Mouse (Mus musculus) heart, adult 2 months (tissue): ENCODE measurements around the gene Cmtm8. TPM values are rescaled to one million over a fixed set of nuclear protein-coding genes. Genes with fewer than 3 reads are reported as not detected.

ENCODE experiments used
- DNase-seq, 2 experiments: peaks; one replicate each; pipeline ENCODE4 v3.0.0; 2021
- H3K27ac ChIP-seq: fragments of 200-600 bp; 2 replicates; pipeline ENCODE4 v1.8.1; 2022
- H3K27me3 ChIP-seq: fragments of 200-500 bp; 2 replicates; pipeline ENCODE4 v1.6.1; 2012; ENCODE audit warnings: mild to moderate bottlenecking, low read length, inconsistent platforms, mixed read lengths; ENCODE audit not compliant: control insufficient read depth, insufficient read depth
- H3K36me3 ChIP-seq: fragments of 200-500 bp; 2 replicates; pipeline ENCODE4 v1.6.1; 2012; ENCODE audit warnings: low read length, inconsistent platforms; ENCODE audit not compliant: control insufficient read depth, insufficient read depth
- H3K4me1 ChIP-seq: fragments of 200-500 bp; 2 replicates; pipeline ENCODE4 v1.6.1; 2011; ENCODE audit warnings: low read length; ENCODE audit not compliant: control insufficient read depth, insufficient read depth
- H3K4me3 ChIP-seq: fragments of 200-600 bp; 2 replicates; pipeline ENCODE4 v1.8.1; 2022
- H3K79me2 ChIP-seq: fragments of 200-500 bp; replicated peaks from 2 replicates; pipeline ENCODE4 v1.6.1; 2012; ENCODE audit warnings: mild to moderate bottlenecking, inconsistent platforms, low read length, moderate library complexity, mixed read lengths; ENCODE audit not compliant: control insufficient read depth, insufficient read depth
- H3K9ac ChIP-seq: fragments of 200-500 bp; 2 replicates; pipeline ENCODE4 v1.6.1; 2012; ENCODE audit warnings: low read depth, mild to moderate bottlenecking, control low read depth, inconsistent platforms, low read length, mixed read lengths
- CTCF ChIP-seq: fragments of 200-600 bp; IDR thresholded peaks from 2 replicates; pipeline ENCODE4 v1.8.1; 2022; ENCODE audit warnings: antibody characterized with exemption, mild to moderate bottlenecking, moderate library complexity
- EP300 ChIP-seq: fragments of 200-500 bp; IDR thresholded peaks from 2 replicates; pipeline ENCODE4 v1.6.1; 2011; ENCODE audit warnings: low read depth, low read length, control low read depth; ENCODE audit not compliant: insufficient read depth
- POLR2A ChIP-seq: fragments of 200-500 bp; IDR thresholded peaks from 2 replicates; pipeline ENCODE4 v1.6.1; 2011; ENCODE audit warnings: mild to moderate bottlenecking, low read depth, low read length, control low read depth; ENCODE audit not compliant: insufficient read depth
- WGBS: fragments of 180-500 bp; shearing (Covaris S2); methylation state at CpG from one replicate; pipeline ENCODE4 v1.1.7; 2018; 5-methylcytosine and 5-hydroxymethylcytosine counted together
- intact Hi-C: fragments of 180-260 bp; cut with DNase I; formaldehyde crosslinking; loops from one replicate; pipeline ENCODE4 v1.15.1; 2025
- polyA plus RNA-seq: library from polyadenylated mRNA; depleted of rRNA; stranded (reverse); fragments of >200 nt; gene quantifications from 2 replicates; pipeline ENCODE4 v1.2.3, GENCODE M21; 2012
- total RNA-seq, 2 experiments: library from RNA; stranded (reverse); gene quantifications; 2 replicates each; pipeline ENCODE4 v1.2.3; 2021

The Cmtm8 gene
- total and polyA plus RNA-seq, 3 experiments = 11.5 to 28.7 (median 11.9) TPM

GRCm38 (mm10) chr9:114767030-114767429, 76.9 kb downstream of the Cmtm8 start:
- intact Hi-C loops = no loop called here
- no peaks in the 10 kb centered on the region for H3K79me2 ChIP-seq
- H3K9ac ChIP-seq = no peak overlapping the region
- no peak overlapping the region for H3K4me3 ChIP-seq
- no peaks in the 10 kb centered on the region for H3K36me3 ChIP-seq
- TF ChIP-seq POLR2A = no peak
- TF ChIP-seq CTCF = no peak
- TF ChIP-seq EP300 = no peak
- H3K4me1 ChIP-seq = no peaks in the 10 kb centered on the region
- H3K27me3 ChIP-seq = no peaks in the 10 kb centered on the region
- WGBS = 78% methylated on average over 13 of the region's 13 CpGs
- no peak overlapping the region for H3K27ac ChIP-seq
- no peak for DNase-seq

GRCm38 (mm10) chr9:114763341-114763740, 80.6 kb downstream of the Cmtm8 start:
- DNase-seq = peak in 1 of 2 experiments; percentile 23
- WGBS = 61% methylated on average over 13 of the region's 13 CpGs
- no peaks in the 10 kb centered on the region for H3K4me1 ChIP-seq
- no peaks in the 10 kb centered on the region for H3K27me3 ChIP-seq
- H3K4me3 ChIP-seq = no peak overlapping the region
- H3K36me3 ChIP-seq = no peaks in the 10 kb centered on the region
- H3K27ac ChIP-seq = no peak overlapping the region
- H3K9ac ChIP-seq = no peak overlapping the region
- TF ChIP-seq POLR2A (no peak), CTCF (peak; percentile 65)
- no peaks in the 10 kb centered on the region for H3K79me2 ChIP-seq
- intact Hi-C loops = no loop called here

- no peaks in the 10 kb centered on the region for H3K4me1 ChIP-seq
- intact Hi-C loops = no loop called here
These were observed 82.1 kb downstream of the Cmtm8 start for GRCm38 (mm10) chr9:114761848-114762247.

GRCm38 (mm10) chr9:114760353-114760752, 83.6 kb downstream of the Cmtm8 start:
- 85% methylated on average over 5 of the region's 5 CpGs for WGBS
- no peak for TF ChIP-seq EP300
- no peak for TF ChIP-seq POLR2A
- TF ChIP-seq CTCF = no peak
- intact Hi-C loops = no loop called here
- H3K4me3 ChIP-seq = no peak overlapping the region
- no peaks in the 10 kb centered on the region for H3K36me3 ChIP-seq
- DNase-seq = no peak
- no peaks in the 10 kb centered on the region for H3K4me1 ChIP-seq
- H3K9ac ChIP-seq = no peak overlapping the region
- no peaks in the 10 kb centered on the region for H3K27me3 ChIP-seq
- no peak overlapping the region for H3K27ac ChIP-seq
- no peaks in the 10 kb centered on the region for H3K79me2 ChIP-seq

More at GRCm38 (mm10) chr9:114761848-114762247, 82.1 kb downstream of the Cmtm8 start:
- H3K27ac ChIP-seq = no peak overlapping the region
- H3K27me3 ChIP-seq = no peaks in the 10 kb centered on the region
- no peak for TF ChIP-seq CTCF
- no peak for TF ChIP-seq POLR2A
- TF ChIP-seq EP300 = no peak
- no peaks in the 10 kb centered on the region for H3K79me2 ChIP-seq
- no peaks in the 10 kb centered on the region for H3K36me3 ChIP-seq
- H3K4me3 ChIP-seq = no peak overlapping the region
- no peak overlapping the region for H3K9ac ChIP-seq
- no peak for DNase-seq
- WGBS = 83% methylated on average over 11 of the region's 11 CpGs

DNA sequence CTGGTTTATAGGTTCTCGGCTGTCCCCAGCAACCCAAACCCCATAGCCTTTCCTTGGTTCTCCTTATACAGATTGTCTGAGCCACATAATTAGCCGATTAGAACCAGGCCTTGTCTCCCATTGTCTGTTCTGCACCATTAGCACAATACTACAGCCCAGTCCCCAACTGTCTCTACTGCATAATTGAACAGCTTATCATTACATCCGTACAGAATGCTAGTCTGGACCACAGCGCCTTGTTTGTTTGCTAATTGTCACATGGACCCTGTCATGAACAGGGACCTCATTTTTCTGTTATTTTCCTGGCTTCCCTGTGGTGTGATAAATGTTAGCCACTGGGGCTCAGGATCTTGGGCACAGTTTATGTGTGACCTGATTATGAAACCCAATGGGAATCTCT, 84.1 kb downstream of the Cmtm8 start:
- no peak overlapping the region for H3K27ac ChIP-seq
- no peak for TF ChIP-seq POLR2A
- TF ChIP-seq CTCF = no peak
- TF ChIP-seq EP300 = no peak
- H3K9ac ChIP-seq = no peak overlapping the region
- intact Hi-C loops = no loop called here
- H3K79me2 ChIP-seq = no peaks in the 10 kb centered on the region
- 88% methylated on average over 4 of the region's 4 CpGs for WGBS
- H3K4me3 ChIP-seq = no peak overlapping the region
- no peak for DNase-seq
- H3K36me3 ChIP-seq = no peaks in the 10 kb centered on the region
- H3K4me1 ChIP-seq = no peaks in the 10 kb centered on the region
- H3K27me3 ChIP-seq = no peaks in the 10 kb centered on the region

GRCm38 (mm10) chr9:114758801-114759200, 85.2 kb downstream of the Cmtm8 start:
- H3K36me3 ChIP-seq = no peaks in the 10 kb centered on the region
- no peaks in the 10 kb centered on the region for H3K79me2 ChIP-seq
- H3K27ac ChIP-seq = no peak overlapping the region
- DNase-seq = no peak
- no peak overlapping the region for H3K9ac ChIP-seq
- no peaks in the 10 kb centered on the region for H3K4me1 ChIP-seq
- TF ChIP-seq CTCF = no peak
- no peaks in the 10 kb centered on the region for H3K27me3 ChIP-seq
- no peak overlapping the region for H3K4me3 ChIP-seq
- WGBS = 72% methylated on average over 5 of the region's 5 CpGs
- intact Hi-C loops = no loop called here

GRCm38 (mm10) chr9:114758272-114758671, 85.7 kb downstream of the Cmtm8 start:
- intact Hi-C loops = no loop called here
- Histone ChIP-seq H3K4me1 (no peaks in the 10 kb centered on the region), H3K79me2 (no peaks in the 10 kb centered on the region), H3K27ac (no peak overlapping the region), H3K27me3 (no peaks in the 10 kb centered on the region), H3K36me3 (no peaks in the 10 kb centered on the region), H3K4me3 (no peak overlapping the region), H3K9ac (no peak overlapping the region)
- no peak for DNase-seq
- no peak for TF ChIP-seq CTCF
- TF ChIP-seq POLR2A = no peak
- TF ChIP-seq EP300 = no peak
- 52% methylated on average over 7 of the region's 7 CpGs for WGBS
